Mouse (Mus musculus) adipocyte (in vitro differentiated cells): ENCODE data around the gene Spsb4.

Experiments used
- DNase-seq: peaks from one replicate; pipeline ENCODE4 v3.0.0-alpha.2; 2016; ENCODE audit warnings: low spot score

The Spsb4 gene

GRCm38 (mm10) chr9:96978147-96978782 lies 40.4 kb downstream of the Spsb4 start:
- DNase-seq, result no peak

DNA sequence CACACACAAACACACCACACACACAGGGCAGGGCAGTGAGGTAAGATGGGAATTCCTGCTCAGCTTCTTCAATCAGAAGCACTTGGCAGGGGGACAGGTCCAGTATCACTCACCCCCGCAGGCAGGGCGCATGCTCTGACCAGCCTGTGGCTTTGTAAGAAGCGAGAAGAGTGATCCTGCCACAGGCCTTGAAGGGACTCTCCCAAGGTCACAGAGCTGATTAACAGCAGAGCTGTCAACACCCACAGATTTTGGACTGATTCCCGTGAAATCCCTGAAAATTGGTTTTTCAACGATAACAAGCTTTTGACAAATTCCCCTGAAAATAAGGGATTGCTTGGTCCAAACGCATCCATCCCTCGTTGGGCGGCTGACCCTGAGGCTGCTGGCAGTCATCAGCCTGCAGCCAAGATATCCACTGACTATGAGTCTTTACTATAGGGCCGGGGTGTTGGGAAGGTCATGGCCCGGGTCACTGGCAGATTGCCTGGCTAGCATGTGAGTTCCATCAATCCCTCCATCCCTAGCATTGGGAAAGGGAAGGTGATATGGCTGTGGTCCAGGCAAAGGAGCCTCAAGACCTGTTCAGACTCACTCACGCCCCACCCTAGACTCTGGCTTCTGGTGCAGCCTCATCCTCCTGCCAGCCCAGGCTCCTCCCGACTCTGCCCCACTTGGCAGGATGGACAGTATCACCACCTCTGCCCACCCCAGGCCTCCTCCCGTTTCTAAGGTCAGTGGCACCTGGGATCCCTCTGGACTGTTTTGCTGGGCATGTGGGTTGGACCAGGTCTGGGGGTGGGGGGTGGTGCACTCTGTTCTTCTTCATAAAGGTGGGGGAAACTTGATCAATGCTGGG lies 41.1 kb downstream of the Spsb4 start:
- peak; percentile 5 for DNase-seq

DNA sequence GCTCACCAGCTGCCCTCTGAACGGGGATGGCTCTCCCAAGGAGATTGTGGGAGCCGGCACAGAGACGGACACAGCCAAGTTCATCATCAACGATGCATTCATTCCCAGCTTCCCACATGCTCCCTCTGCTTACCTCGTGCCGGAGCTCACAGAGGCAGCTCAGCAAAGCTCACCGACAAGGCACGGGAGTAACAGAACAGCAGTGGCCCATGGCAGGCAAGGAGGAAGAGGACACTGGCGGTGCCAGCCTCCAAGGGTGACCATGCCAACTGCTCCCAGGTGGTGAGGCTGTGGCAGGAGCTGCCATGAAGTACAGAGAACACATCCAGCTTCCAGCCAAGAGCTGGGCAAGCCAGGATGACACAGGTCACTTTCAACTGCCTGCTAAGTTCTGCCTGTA lies 45.6 kb downstream of the Spsb4 start:
- DNase-seq, result no peak

DNA sequence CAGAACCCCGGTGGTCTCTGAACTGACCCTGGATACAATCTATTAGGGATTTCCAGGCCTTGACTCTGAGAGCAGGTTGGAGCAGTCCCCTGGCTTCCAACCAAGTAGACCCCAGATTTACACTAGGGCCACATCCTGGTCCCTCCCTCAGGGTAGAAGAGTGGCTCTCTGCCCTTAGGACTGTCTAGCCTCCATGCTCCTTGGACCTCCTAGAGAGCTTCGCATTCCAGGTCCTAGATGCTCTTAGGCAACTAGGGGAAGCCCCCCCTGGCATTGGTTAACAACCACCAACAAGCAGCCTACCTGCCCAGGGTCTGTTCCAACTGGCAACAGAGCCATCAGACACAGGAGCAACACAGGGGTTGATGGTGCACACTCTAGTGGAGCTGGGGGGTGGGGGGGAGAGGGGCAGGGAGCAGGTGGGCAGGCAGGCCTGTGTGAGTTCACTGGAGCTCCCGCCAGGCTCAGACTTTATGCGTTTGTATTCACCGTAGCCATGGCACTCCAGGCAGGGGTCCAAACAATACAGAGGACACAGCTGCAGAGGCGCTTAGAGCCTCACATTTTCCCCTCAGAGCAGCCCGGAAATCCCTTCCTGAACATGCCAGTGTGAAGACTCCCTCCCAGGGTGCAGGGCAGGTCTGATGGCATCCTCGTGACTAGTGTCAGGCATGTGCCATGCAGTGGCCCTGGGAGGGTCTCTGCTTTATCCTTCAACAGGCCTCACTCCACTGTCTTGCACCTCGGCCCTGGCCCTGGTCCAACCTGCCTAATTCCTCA lies 46.8 kb downstream of the Spsb4 start:
- DNase-seq, result peak; percentile 3

GRCm38 (mm10) chr9:96967516-96967915 lies 51.1 kb downstream of the Spsb4 start:
- DNase-seq, result no peak

DNA sequence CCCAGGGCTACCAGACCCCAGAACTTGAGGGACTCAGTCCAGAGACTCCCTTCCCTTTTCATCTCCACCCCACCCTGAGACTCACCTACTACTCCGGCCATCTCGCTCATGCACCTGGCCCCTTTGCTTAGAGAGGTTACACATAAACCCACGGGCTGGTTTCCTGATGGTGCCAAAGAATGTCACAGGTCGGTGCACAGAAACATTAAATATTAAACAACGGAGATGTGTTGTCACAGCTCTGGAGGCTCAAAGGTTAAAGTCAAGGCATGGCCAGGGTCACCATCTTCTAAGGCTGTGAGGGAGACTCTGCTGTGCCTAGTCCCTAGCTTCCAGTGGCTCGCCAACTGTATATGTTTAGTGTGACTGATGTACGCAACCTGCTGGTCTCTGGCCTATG lies 52.2 kb downstream of the Spsb4 start:
- no peak for DNase-seq

GRCm38 (mm10) chr9:96963443-96964215 lies 55.0 kb downstream of the Spsb4 start:
- no peak for DNase-seq

GRCm38 (mm10) chr9:96962714-96963113 lies 55.9 kb downstream of the Spsb4 start:
- DNase-seq, result no peak

DNA sequence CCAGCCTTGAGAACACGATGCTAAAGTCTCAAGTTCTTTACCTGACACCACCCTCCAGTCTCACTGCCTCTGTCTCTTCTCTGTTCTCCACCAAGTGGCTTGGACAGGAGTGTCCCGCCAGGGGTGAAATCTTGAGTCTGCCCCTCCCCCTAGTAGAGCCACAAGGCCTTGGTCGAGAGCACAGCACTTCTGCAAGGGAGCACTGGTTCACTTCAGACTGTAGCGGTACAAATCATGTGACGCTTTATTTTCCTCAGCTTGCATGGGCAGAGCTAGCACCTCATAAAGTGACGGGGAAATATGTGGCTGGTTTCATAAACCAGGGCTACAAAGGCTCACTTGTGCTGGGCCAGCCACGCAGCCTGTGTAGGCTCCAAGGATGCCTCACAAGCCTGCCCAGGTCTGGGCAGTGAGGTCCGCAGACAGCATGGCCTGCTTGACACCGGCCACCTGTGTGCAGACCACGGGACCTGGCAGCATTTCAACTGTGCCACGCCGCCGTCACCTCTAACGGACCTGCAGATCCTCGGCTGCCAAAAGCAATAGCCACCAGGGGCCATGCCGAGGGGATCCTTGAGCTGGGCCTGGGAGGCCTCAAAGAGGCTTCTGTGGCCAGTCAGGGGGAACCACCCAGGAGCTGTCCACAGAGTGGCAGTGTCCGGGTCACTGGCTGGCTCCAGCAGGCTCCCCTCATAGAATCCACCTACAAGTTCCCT lies 56.5 kb downstream of the Spsb4 start:
- no peak for DNase-seq

DNA sequence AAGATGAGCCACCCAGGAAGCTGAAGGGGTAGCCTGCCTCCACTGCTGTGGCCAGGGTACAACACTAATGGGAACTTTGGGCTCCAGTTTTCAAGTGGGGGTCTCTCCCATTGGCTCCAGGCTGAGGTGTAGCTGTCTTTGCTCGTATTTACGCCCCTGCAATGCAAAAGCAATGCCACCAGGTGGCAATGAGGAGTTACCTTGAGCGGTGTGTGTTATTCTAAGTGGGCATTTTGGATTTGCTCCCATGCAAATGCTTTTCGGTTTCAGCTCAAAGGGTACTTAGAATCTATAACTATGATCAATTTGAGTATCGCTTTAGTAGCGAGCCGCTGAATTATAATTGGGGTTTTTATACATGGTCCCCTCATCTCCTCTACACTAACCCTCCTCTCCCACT lies 57.6 kb downstream of the Spsb4 start:
- no peak for DNase-seq

GRCm38 (mm10) chr9:96960241-96960640 lies 58.4 kb downstream of the Spsb4 start:
- DNase-seq, result no peak

DNA sequence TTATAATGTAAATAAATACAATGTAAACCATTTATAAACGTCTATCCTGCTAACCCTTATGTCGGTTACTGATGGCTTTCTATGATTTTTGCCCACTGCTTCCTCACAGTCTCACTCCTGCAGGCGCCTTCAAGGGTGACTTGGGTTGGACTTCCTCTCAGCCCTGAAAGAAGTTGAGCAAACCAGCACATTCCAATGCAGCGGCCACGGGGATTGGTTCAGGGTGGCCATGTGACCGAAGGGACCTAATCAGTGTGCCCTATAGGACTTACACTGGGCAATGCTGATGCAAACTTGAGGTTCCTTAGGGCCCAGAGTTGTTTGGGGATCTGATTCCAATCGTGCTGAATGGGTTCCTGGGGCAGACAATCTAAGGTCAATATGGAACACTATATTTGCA lies 59.2 kb downstream of the Spsb4 start:
- DNase-seq, result no peak

- DNase-seq, result no peak
Measured at GRCm38 (mm10) chr9:96958009-96958615, 60.5 kb downstream of the Spsb4 start.

DNA sequence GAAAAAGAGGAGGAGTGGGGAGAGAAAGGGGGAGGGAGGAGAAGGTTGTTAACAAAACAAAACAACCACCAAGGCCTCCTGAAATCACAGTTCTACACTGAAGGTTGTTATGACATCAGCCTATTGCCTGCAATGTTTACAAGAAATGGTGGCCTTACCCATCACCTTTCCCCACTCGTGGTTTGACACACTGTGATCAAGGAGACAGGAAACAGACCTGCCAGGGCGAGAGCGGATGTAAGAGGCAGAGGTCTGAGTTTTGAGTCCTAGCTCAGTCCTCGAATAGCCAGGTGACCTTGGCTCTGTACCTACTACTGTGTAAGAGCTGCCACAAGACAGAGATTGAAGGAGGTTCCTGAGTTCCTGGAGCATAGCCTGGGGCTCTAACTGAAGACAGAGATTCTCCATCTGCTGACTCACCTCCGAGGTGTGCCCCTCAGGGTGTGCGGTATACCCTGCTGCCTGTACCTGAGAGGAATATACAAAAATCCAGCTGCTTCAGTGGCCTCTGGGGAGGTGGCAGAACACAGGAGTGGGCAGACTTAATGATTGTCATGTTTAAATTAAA lies 61.3 kb downstream of the Spsb4 start:
- DNase-seq, result no peak

GRCm38 (mm10) chr9:96956646-96957297 lies 61.9 kb downstream of the Spsb4 start:
- no peak for DNase-seq

DNA sequence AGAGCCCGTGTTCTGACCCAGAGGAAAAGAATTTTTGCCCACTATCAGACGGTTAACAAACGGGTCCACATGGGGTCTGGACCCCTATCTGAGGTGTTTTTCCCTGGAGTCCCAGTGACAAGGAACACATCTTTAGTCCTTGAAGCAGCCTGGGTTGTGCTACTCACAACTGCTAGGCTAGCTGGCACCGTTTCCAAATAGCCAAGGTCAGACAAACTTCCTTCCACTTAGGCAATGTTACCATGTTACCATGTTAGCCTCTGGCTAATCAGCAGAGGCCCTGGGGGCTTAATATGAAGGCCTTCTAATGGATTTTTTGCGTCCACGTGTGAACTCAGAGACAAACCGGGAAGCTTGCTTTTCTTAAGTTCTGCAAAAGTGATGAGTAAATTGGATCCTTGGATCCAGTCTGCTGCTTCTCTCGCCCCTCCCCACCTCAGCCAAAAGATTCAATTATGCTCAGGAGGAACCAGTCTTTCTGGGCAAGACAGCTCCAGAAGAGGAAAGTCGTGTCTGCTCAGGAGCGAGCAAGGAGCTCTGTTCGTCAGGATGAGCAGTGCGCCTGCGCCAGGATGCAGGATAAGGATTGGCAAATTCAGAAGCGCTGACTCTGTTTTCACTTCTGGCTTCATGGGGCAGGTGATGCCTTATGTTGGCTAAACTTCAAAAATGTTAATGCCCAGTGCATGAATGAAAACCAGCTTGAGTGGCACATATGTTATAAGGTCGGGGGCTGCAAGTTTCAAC lies 64.4 kb downstream of the Spsb4 start:
- no peak for DNase-seq

- DNase-seq, result no peak
Measured at GRCm38 (mm10) chr9:96953443-96953842, 65.2 kb downstream of the Spsb4 start.

- DNase-seq, result no peak
Measured at GRCm38 (mm10) chr9:96952310-96952975, 66.2 kb downstream of the Spsb4 start.

DNA sequence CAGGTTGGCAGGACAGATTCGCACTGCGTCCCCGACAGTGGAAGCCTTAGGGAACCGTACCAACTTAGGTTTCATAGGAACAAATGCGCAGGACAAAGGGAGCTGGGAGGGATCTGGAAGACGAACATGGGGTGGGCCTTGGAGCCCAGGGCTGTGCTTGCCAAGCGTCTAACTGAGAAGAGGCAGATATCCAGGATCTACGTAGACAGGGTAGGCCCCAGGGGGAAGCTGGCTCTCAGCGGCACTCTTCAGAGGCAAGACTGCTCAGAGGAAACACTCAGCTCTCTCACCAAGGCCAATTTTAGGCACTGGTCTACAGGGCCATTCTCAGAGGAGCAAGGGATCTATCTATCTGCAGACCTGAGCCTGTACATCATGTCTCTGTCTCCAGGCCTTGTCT lies 69.1 kb downstream of the Spsb4 start:
- no peak for DNase-seq
